Mouse (Mus musculus) hindbrain, embryonic 15.5 days (tissue): Measurements from ENCODE around the gene Slc35b3. TPM values are rescaled to one million over a fixed set of nuclear protein-coding genes. Genes with fewer than 3 reads are reported as not detected.

ENCODE experiments used
- ATAC-seq: fragments of 200-750 bp; cut with Nextera tagmentation; 2 replicates; pipeline ENCODE4 v1.8.0; 2017; ENCODE audit warnings: low read depth, moderate number of reproducible peaks, moderate TSS enrichment; ENCODE audit not compliant: low FRiP score
- H3K27ac ChIP-seq: fragments of 300-500 bp; sonication (generic); replicated peaks from 2 replicates; pipeline ENCODE4 v1.5.1; 2015; ENCODE audit warnings: mild to moderate bottlenecking, inconsistent platforms
- H3K27me3 ChIP-seq: fragments of 300-500 bp; sonication (generic); 2 replicates; pipeline ENCODE4 v1.6.1; 2015; ENCODE audit warnings: control low read depth, inconsistent platforms
- H3K36me3 ChIP-seq: fragments of 300-500 bp; sonication (generic); 2 replicates; pipeline ENCODE4 v1.6.1; 2015; ENCODE audit warnings: control low read depth, inconsistent platforms
- H3K4me1 ChIP-seq: fragments of 300-500 bp; sonication (generic); replicated peaks from 2 replicates; pipeline ENCODE4 v1.6.1; 2015; ENCODE audit warnings: control low read depth, inconsistent platforms
- H3K4me2 ChIP-seq: fragments of 300-500 bp; sonication (generic); 2 replicates; pipeline ENCODE4 v1.6.1; 2015; ENCODE audit warnings: moderate library complexity, mild to moderate bottlenecking, inconsistent platforms
- H3K4me3 ChIP-seq: fragments of 300-500 bp; sonication (generic); 2 replicates; pipeline ENCODE4 v1.5.1; 2015; ENCODE audit warnings: mild to moderate bottlenecking, inconsistent platforms
- H3K9ac ChIP-seq: fragments of 300-500 bp; sonication (generic); 2 replicates; pipeline ENCODE4 v1.6.1; 2015; ENCODE audit warnings: inconsistent platforms
- H3K9me3 ChIP-seq: fragments of 300-500 bp; sonication (generic); 2 replicates; pipeline ENCODE4 v1.6.1; 2016; ENCODE audit warnings: control low read depth, inconsistent platforms
- WGBS: fragments of 180-500 bp; shearing (Covaris S2); methylation state at CpG from one replicate; pipeline ENCODE4 v1.1.7; 2015; 5-methylcytosine and 5-hydroxymethylcytosine counted together
- polyA plus RNA-seq: library from polyadenylated mRNA; unstranded; fragments of >200 nt; fragmentation: Nextera tagmentation; extraction: Ambion mirVana; gene quantifications from 2 replicates; pipeline ENCODE4 v1.2.1, GENCODE M21; 2015

The Slc35b3 gene
- polyA plus RNA-seq, 1 experiment from 2014 or later, result 33.4 TPM

DNA sequence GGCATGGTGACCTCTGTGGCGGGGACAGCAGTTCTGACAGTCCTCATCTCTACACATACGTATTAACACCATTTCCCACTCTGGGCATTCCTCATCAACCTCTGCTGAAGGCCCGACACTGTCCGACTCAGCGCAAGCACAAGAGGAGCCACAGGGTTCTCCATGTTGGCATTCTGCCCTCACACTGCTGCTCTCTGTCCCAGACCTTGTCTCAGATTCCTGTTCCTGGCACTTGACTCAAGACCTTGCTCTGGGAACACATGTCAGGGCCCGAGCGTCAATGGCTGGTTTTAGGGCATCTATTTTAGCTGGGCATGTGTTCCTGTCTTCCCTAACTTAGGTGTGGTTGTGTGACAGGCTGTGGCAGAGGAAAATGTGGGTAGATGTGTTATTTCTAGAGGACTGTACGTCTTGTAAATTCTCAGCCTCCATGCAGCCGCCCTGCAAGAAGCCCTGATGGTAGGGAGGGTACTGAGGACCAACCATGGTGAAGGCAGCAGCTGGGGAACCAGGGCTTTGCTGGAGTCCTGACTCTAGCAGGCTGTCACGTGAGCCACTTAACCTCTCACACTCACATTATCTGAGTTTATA, 24.7 kb downstream of the Slc35b3 start:
- Histone ChIP-seq H3K27me3 (no peaks in the 10 kb centered on the region), H3K9ac (no peak overlapping the region), H3K4me3 (no peak overlapping the region), H3K4me2 (no peak overlapping the region), H3K4me1 (no peaks in the 10 kb centered on the region), H3K9me3 (no peaks in the 10 kb centered on the region), H3K27ac (no peak overlapping the region), H3K36me3 (peaks cover 49% of the 10 kb centered on the region)
- no peak for ATAC-seq
- 95% methylated on average over 10 of the region's 10 CpGs for WGBS

DNA sequence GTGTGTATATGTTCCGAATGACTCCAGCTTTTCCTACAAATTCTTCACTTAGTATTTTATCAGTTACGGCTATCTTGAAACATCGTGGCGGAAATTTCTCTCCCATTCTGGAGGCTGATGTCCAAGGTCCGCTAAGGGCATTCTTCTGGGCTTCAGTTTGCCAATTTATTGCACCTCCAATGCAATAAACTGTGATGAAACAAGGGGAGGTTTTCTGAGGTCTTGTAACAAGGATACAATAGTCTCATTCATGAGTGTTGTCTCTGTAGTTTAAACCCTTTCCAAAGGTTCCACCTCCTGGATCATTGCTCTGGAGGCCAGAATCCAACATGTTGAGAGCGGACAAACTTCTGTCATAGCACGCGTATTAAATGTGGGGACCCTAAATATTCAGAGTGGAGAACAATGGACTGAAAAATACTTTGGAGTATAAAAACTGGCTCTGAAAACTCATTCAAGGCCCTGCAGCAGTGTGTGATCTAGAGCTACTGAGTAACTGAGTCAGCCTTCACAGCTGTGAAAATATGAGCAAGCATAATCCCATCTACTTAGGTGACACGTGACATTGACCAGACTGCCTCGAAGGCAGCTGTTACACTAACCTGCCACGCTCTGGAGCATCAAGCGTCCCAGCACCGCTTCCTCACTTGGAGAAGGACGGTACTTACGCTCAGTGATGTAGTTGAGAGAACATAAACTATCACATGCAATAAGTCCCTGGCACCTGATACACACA, 30.7 kb downstream of the Slc35b3 start:
- Histone ChIP-seq H3K36me3 (peaks cover 23% of the 10 kb centered on the region), H3K27ac (no peak overlapping the region), H3K4me1 (no peaks in the 10 kb centered on the region), H3K27me3 (no peaks in the 10 kb centered on the region), H3K4me3 (no peak overlapping the region), H3K9ac (no peak overlapping the region), H3K9me3 (no peaks in the 10 kb centered on the region), H3K4me2 (no peak overlapping the region)
- WGBS, result 96% methylated on average over 15 of the region's 15 CpGs
- ATAC-seq, result no peak

DNA sequence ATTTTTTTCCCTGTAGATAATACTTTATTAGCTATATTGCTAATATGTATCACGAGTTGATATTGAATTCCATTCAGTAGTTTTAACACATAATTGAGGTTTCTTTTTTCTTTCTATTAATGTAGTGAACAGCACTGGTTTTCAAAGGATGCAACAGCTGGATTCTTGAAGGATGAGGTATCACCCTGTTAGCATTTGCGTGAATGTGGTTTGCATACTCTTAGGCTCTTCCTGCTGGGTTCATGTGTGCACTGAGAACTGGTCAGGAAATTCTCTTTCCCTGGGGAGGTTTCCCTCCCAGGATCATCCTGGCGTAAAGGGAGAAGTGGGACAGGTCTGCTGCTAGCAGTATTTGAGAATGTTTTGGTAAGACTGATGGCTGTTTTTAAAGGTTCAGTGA, 38.0 kb downstream of the Slc35b3 start:
- Histone ChIP-seq H3K36me3 (no peaks in the 10 kb centered on the region), H3K4me1 (0 out of 2 replicates have a peak, but pooled peaks cover 4% of the 10 kb centered on the region), H3K9me3 (no peaks in the 10 kb centered on the region), H3K4me2 (no peak overlapping the region), H3K27me3 (no peaks in the 10 kb centered on the region), H3K4me3 (no peak overlapping the region), H3K9ac (no peak overlapping the region), H3K27ac (no peak overlapping the region)
- 65% methylated on average over 3 of the region's 3 CpGs for WGBS
- ATAC-seq, result no peak

DNA sequence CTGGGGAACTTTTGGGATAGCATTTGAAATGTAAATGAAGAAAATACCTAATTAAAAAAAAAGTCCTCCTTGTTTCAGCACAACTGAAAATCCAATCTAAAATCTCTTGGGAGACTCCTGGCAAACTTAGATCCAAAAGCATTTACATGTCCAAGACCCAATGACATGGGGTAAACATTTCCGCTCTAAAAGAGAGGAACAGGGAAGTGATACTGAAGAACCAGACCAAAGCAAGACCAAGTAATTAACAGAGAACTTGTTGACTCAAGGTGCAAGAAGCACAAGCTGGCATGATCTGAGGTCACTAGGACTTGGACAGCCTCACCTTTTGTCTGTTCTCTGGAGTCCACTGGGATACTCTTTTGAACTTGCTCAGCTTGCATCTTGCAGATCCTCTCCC, 39.4 kb downstream of the Slc35b3 start:
- Histone ChIP-seq H3K4me3 (no peak overlapping the region), H3K9ac (no peak overlapping the region), H3K36me3 (no peaks in the 10 kb centered on the region), H3K27ac (no peak overlapping the region), H3K4me2 (no peak overlapping the region), H3K27me3 (no peaks in the 10 kb centered on the region), H3K4me1 (0 out of 2 replicates have a peak, but pooled peaks cover 4% of the 10 kb centered on the region), H3K9me3 (no peaks in the 10 kb centered on the region)
- ATAC-seq, result no peak
- WGBS, result 100% methylated on average over 1 of the region's 1 CpGs

DNA sequence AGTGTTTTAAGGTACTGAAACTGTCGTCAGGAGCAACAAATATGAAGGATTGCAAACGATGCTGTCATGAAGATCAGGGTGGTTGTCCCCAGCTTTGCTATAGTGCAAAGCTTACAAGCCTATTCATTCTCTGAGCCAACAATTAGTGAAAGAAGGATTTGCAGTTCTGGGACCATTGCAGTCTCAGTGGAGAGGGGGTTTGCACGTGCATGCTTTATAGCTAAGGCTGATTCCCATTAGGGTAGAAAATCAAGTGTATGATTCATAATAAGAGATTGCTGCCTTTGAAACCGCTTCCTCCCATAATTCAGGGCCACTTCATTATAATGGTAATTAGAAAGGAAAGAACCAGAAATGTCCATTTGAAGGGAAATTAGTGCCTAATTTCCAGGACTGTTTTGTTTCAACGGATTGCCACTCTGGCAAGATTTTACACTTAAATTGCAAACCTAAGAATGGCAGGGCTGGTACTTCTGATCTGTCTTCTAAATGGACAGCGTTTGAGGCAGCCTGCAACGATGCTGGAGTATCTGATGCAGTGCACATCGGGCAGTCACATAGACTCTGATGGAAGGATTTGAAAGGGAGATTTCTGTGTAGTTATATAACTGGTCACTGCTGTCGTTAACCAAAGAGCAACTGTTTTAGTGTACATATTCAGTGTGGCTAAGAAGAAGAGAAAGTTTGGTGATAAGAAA, 42.3 kb downstream of the Slc35b3 start:
- WGBS, result 58% methylated on average over 9 of the region's 9 CpGs
- no peak for ATAC-seq

DNA sequence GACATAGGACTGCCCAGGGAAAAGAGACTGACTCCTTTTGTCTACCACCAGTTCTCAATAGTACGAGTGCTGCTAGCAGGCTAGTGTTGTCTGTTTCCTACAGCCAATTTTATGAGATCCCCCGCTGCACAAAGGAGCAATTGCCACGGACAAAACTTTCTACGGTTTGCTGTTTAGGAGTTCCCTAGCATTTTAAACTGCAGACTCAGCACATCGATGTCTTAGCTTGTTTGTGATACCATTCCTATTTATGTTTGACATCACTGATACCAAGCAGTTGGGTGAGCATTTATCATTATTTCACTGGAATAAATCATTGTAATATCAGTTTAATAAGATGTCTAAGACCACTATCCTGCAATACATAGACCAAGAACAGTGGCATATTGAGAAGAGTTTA, 43.1 kb downstream of the Slc35b3 start:
- Histone ChIP-seq H3K27ac (no peak overlapping the region), H3K4me2 (no peak overlapping the region), H3K9me3 (no peaks in the 10 kb centered on the region), H3K36me3 (no peaks in the 10 kb centered on the region), H3K4me3 (no peak overlapping the region), H3K27me3 (no peaks in the 10 kb centered on the region), H3K4me1 (0 out of 2 replicates have a peak, but pooled peaks cover 4% of the 10 kb centered on the region), H3K9ac (no peak overlapping the region)
- ATAC-seq, result no peak
- 73% methylated on average over 5 of the region's 5 CpGs for WGBS

More for the DNA sequence above, 42.3 kb downstream of the Slc35b3 start:
- H3K27ac ChIP-seq, result no peak overlapping the region
- no peaks in the 10 kb centered on the region for H3K9me3 ChIP-seq
- no peak overlapping the region for H3K9ac ChIP-seq
- 0 out of 2 replicates have a peak, but pooled peaks cover 4% of the 10 kb centered on the region for H3K4me1 ChIP-seq
- no peak overlapping the region for H3K4me2 ChIP-seq
- H3K36me3 ChIP-seq, result no peaks in the 10 kb centered on the region
- H3K4me3 ChIP-seq, result no peak overlapping the region
- H3K27me3 ChIP-seq, result no peaks in the 10 kb centered on the region

DNA sequence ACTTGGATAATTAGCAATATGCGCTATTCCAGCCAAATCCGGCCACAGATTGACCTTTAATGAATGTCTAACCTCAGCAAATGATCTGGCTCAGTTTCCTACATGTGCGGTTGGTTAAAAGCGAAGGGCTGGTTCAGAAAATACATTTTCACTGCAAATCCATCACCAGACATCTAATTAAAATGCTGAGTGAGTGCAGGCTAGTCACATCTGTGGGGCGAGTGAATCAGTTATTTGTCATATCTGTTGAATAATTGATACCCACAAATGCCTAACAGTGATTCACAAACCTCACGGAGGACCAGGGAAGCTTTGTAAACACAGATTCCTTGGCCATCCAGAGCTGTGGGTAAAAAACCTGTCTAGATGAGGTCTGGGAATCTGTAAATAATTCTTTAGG, 45.9 kb downstream of the Slc35b3 start:
- no peaks in the 10 kb centered on the region for H3K36me3 ChIP-seq
- H3K27ac ChIP-seq, result no peak overlapping the region
- WGBS, result 66% methylated on average over 6 of the region's 6 CpGs
- H3K9ac ChIP-seq, result no peak overlapping the region
- no peaks in the 10 kb centered on the region for H3K27me3 ChIP-seq
- H3K4me3 ChIP-seq, result no peak overlapping the region
- no peak overlapping the region for H3K4me2 ChIP-seq
- ATAC-seq, result no peak
- no peaks in the 10 kb centered on the region for H3K9me3 ChIP-seq
- H3K4me1 ChIP-seq, result 0 out of 2 replicates have a peak, but pooled peaks cover 4% of the 10 kb centered on the region

DNA sequence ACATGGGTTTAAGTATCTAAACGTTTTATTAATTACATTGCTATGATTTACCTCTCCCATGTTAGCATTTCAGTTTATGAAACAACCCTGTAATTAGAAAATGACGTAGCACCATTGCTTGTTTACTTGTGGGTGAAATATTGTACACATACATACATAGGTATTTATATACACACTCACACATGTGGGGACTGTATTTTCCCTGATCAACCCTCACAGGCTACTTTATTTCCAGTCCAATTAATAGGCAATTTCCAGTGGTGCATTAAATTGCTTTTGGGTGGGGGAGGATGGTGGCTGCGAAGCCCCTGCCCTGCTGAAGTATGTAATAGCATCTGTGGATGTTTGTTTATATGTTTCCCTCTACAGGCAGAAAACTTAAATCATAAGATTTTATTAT, 68.3 kb downstream of the Slc35b3 start:
- Histone ChIP-seq H3K36me3 (no peaks in the 10 kb centered on the region), H3K9ac (no peak overlapping the region), H3K27ac (no peak overlapping the region), H3K27me3 (no peaks in the 10 kb centered on the region), H3K4me1 (no peaks in the 10 kb centered on the region), H3K4me3 (no peak overlapping the region), H3K4me2 (no peak overlapping the region), H3K9me3 (no peaks in the 10 kb centered on the region)
- WGBS, result 55% methylated on average over 3 of the region's 3 CpGs
- no peak for ATAC-seq
